Mouse (Mus musculus) ovary, adult 18-20 months (tissue): Measurements from ENCODE around the gene Uap1.

Source experiments
- DNase-seq: peaks from one replicate; pipeline ENCODE4 v3.0.0; 2022; ENCODE audit warnings: low spot score, mixed read lengths

The Uap1 gene

GRCm38 (mm10) chr1:170174814-170175332, at the start of gene Uap1:
Gene Uap1 (minus strand): TSS chr1:170174957.
- DNase-seq, result peak; percentile 97

GRCm38 (mm10) chr1:170223276-170223675, 48.5 kb upstream of the Uap1 start:
- DNase-seq, result no peak

GRCm38 (mm10) chr1:170220351-170220750, 45.6 kb upstream of the Uap1 start:
- DNase-seq, result no peak

DNA sequence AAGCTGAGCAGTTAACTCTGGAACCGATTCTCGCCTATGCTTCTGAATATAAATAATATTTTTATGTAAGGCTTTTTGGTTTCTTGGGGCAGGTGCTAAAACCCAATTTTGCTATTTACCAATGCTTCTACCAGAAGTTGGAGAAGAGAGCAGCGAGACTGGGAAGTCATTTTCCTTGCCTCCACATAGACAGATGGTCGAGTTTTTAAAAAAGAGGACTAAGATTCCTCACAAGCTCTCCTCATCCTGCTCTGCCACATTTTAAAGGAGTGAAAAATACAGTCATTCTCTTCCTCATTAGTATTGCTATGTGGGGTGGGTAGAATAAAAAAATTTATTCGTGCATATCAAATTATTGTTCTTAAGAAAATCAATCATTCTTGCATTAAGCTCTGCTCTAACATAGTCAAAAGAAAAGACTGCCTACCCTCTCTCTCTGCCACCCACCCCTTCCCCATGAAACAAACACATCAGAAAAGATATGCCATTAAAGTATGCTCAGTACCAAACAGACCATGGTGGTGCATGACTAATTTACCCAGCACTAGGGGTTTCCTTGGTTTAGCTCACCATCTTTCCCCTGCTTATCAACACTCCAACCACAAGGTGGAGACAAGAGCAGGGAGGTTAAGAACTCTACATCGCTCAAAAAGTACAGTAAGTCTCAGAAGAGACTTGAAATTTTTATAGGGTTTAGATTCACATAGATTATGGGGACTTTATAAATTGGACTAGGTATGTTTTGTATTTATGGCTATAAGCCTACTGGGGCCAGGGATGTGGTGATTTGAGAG, 43.5 kb upstream of the Uap1 start:
- no peak for DNase-seq

- no peak for DNase-seq
Observed at GRCm38 (mm10) chr1:170215590-170215989, 40.8 kb upstream of the Uap1 start.

GRCm38 (mm10) chr1:170214757-170215522, 40.2 kb upstream of the Uap1 start, which contains the start of gene Uhmk1:
Gene Uhmk1 (minus strand): TSS chr1:170215397.
- peak; percentile 86 for DNase-seq

DNA sequence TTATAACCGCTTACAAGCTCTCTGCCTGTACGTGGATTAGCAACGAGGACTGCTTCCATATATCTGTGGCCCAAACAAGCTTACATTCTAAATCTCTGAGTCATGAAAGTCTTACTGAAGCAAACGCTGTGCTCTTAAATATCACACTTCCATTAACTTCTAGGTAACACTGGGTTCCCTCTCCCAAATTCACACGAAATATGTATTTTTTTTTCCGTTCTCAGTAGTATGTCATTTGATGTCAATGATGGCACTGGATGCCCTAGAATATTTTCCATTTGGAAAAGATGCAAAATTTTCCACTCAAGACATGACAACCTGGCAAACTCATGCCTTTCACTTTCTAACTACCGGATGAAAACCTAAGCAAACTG, 39.6 kb upstream of the Uap1 start:
- no peak for DNase-seq

- DNase-seq, result no peak
Observed at GRCm38 (mm10) chr1:170213181-170213879, 38.6 kb upstream of the Uap1 start.

GRCm38 (mm10) chr1:170206395-170206794, 31.6 kb upstream of the Uap1 start:
- no peak for DNase-seq

- no peak for DNase-seq
Observed at GRCm38 (mm10) chr1:170200379-170200778, 25.6 kb upstream of the Uap1 start.

DNA sequence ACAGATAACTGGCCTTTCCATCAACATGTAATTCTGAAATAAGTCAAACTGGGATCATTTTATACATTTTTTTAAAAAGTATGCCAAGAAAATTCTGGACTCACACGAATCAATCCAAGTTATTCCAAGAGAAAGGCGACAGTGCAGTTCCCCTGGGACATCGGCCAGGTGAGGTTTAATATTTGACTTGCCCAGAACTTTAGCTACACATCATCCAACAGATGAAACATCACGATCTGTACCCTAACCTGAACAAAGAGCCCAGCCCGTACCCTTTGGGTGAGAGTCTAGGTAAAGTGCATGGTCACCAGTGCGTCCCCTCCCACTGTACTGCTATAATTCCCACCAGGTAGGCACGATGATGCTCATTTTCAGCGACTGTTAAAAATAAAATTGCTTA, 21.5 kb upstream of the Uap1 start:
- DNase-seq, result no peak

- DNase-seq, result no peak
Observed at GRCm38 (mm10) chr1:170191925-170192324, 17.2 kb upstream of the Uap1 start.

DNA sequence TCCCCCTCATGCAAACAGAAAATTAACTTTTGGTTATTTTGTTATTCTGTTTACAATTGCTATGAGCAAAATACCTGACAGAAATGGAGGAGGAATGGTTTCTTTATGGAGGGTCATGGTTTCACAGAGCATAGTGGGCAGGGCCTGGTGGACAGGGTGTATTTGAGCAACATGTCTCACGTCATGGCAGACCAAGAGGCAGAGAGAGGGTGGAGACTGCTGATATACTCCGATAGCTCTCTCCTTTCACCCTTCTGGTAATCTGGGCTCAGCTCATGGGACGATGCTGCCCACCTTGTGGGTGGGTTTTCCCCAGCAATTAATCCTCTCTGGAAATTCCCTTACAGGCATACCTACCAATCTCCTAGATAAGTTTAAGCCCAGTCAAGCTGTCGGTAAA, 15.5 kb upstream of the Uap1 start:
- DNase-seq, result no peak

- DNase-seq, result peak; percentile 29
Observed at GRCm38 (mm10) chr1:170188601-170189000, 13.8 kb upstream of the Uap1 start.

DNA sequence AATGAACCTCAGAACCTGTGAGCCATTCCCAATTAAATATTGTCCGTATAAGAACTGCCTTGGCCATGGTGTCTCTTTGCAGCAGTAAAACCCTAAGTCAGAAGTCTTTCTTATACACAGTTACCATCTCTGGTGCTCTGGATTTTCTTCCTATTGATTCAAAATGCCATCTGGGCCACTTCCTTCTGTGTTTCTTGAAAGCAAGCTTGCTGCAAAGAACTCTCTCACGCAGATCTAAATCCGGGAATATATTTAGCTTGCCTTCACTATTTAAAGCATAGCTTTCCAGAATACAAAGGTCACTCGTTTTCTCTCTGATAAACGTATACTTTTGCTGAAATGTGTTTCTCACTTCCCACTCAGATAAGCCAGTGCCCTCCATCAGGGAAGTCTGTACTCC, 11.8 kb upstream of the Uap1 start:
- no peak for DNase-seq

DNA sequence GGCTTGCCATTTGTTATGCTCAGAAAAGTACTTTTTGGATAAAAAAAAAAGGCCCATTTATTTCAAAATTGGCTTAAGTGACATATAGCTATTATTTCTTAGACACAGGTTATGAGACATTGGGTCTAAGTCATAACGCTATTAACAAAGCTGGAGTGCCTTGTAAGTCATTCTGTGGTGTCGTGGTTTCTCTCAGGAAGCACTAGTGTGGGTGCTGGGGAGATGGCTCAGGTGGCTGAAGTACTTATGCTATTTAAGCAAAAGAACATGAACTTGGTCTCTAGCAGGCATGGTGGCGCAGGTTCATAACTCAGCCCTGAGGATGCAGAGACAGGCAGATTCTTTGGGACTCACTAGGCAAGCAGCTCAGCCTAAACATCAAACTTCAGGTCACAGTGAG, 10.4 kb upstream of the Uap1 start:
- no peak for DNase-seq

GRCm38 (mm10) chr1:170182706-170183105, 7.9 kb upstream of the Uap1 start:
- DNase-seq, result no peak

DNA sequence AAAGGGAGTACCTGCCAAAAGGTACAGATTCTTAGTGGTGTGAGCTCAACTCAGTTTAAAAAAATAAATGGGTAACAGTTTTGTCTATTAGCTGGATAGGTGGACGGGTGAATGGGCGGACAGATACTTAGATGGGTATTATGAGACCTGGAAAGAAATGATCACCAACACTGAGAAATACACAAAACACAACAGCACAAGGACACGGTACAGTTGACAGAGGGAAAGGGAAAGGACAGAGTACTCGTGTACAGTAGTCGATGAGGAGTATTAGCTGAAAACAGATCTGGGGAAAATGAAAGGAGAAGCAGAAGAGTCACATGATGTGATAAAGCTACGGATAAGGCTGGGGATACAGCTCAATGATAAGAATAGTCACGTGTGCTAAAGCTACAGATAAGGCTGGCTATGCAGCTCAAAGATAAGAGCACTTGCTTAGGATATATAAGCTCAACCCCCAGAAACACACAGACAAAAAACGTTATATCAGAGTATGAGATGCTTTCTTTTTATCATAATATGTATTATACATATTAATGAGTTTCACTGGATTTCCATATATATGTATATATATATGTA, 2.0 kb upstream of the Uap1 start:
- no peak for DNase-seq

DNA sequence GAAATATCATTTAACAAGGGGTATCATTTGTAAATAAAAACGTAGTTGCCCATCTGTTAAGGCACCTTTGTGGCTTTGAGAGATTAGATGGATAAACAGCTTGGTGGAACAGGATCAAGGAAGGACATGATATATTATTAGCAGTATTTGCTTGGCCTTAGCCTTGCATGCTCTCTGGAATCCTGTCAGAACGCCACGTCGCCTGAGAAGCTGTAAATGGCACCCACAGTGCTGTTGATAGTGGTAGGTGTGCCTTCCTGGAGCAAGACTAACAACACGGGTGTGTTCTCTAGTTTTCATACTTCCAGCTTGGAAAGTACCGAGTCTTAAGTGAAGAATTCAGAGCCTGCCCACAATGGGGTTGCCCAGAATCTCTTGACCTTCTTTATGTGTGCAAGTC, 1.1 kb upstream of the Uap1 start:
- no peak for DNase-seq

DNA sequence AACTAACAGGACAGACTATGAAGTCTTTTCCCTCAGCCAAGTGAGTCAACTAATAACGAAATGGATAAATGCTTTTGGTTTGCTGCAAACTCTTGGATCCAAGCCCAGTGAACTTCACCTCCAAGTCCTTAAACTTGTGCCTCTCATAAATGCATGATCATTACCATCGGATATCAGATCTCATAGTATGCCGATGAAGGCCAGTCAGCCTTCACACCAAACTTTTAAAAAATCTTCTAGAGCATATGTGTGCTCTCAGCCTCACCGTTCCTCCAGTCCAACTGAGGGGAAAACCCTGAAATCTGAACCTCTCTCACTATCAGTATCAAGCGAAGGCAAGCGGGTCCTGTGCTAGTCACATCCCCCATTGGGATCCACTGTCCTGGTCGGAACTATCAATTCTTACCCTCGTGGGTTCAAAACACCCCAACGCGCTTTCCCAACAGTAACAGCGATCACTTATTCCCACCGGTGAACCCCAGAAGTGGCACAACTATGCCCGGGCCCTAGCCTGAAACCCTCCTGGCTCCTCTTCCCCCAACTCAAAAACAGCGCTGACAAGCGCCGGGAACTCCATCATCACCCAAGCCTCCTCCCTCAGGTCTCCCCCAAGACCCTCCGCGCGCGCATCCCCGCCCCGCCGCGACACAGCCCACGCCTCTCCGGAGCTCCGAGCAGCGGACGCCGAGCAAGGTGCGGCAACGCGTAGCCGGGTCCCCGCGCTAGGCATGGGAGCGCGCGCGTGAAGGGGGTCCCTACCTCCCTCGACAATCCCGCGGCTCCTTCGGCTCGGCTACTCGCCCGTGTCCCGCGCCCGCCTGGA, 555 bp downstream of the Uap1 start:
- DNase-seq, result no peak

GRCm38 (mm10) chr1:170167781-170168180, 7.0 kb downstream of the Uap1 start:
- DNase-seq, result no peak
